Mouse (Mus musculus) cerebellum, adult 18-20 months (tissue): ENCODE measurements at regions not wholly inside any gene's neighbourhood (a gene's known extent, or its start where the extent isn't known, plus 50 kb on each side); places are given as distances from the start of the nearest gene placed in this dataset.

Experiments used
- DNase-seq, 2 experiments: peaks; one replicate each; pipeline ENCODE4 v3.0.0; 2021

DNA sequence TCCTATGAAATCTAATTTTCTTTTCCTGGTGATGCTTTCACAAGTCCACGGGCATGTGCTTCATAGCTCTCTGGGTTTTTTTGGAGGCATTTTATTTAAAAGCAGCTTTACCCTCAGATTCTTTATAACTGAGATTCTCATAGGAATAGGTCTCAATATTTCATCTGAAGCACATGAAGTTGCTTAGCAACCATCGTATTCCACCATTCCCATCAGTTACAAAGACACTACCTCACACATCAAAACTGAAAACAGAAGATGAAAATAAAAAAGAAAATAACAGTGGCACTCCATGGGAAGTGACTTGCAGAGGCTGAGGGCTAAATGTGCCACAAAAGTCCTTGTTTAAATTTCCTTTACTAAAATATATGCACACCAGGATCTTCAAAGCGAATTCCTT is 384.0 kb upstream of the 1700015G11Rik start:
- DNase-seq = no peak

DNA sequence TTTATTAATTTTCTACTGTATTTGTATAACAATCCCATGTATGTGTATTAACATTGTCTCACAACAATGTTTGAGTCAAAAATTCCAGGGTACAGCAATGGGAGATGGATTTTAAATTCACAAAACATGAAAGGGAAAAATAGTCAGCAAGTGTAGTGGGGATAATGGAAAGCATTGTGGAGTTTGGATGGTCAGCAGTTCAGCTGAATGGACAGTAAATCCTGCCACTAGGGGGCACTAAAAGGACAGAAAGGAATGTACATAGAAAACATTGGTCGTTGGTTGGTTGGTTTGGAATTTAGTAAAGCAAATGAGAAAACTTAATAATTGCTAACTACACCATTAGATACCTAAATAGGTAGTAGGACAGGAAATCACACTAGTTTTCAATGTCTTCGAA is 376.3 kb upstream of the 1700015G11Rik start:
- DNase-seq = peak; percentile 21 to 27
